Mouse (Mus musculus): ENCODE measurements around the gene Map1lc3a.

Map1lc3a gene

GRCm38 (mm10) chr2:155285744-155286143, 9.6 kb downstream of the Map1lc3a start:
- DNase-seq (ENCODE audit: low spot score): no peak

DNA sequence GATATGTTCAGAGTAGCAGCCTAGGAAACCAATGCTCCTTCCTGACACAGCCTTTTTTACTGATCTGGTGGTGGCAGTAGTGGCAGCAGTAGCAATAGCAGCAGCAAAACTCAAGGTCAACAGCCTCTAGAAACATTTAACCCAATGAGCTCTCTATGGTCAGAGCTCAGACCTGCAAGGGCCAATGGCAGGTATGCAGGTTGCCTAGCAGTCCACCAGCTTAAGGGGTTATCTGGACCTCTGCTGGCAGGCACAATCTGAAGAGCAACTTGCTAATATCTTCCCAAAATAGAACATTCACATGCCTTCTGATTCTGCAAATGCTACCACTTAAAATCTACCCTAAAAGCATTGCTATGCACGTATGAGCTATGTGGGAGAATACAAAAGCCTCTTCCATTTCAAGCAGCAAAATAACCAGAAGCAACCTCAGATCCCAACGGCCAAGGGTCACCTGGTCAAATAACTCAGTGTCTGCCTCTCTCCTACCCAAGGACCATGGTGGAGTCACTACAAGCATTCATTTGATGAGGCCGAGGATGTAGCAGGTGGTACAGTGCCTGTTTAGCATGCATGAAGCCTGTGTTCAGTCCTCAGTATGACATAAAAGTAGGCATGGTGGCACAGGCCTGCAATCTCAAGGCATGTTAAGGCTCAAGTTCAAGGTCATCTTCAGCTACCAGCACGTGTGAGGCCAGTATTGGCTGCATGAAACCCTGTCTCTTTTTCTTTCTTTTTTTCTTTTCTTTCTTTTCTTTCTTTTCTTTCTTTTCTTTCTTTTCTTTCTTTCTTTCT, 11.6 kb downstream of the Map1lc3a start:
- no peak for DNase-seq (ENCODE audit: low spot score)

GRCm38 (mm10) chr2:155290066-155290465, 14.0 kb downstream of the Map1lc3a start:
- no peak for DNase-seq (ENCODE audit: low spot score)

DNA sequence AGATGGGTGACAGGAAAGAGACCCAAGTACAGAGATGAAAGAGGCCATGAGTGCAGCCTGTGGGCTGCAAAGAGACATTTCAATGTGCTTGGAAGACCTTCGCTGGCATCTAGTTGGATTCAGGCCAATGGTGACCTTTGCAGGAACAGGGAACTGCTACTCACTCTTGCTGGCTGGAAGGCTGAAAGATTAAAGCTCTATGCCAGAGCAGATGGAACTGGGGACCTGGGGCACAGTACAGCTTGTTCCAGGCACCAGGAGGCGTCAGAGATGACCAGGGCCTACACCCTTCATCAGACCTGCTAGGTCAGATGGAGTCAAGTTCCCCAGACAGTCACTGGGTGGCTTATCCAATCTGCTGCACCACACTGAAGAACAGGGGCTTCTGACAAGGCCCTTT, 17.3 kb downstream of the Map1lc3a start:
- no peak for DNase-seq (ENCODE audit: low spot score)

GRCm38 (mm10) chr2:155293946-155294345, 17.8 kb downstream of the Map1lc3a start:
- DNase-seq (ENCODE audit: low spot score): peak; percentile 45

DNA sequence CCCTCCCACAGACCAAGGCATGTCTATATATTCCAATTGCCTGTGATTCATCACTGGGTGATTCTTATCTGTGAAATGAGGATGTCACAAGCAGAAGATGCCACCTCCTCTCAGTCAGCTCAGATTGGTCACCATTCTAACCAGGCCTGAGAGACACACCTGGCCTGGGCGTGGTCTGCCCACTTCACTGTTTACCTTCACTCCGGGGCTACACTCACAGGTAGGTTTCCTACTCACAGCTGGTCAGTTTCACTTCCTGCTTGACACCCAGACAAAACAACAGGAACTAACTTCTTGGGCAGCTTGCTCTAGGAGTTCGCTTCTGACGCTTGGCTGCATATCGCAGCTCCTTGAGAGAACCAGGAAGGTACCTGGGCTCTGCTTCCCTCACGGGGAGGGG, 19.4 kb downstream of the Map1lc3a start:
- DNase-seq (ENCODE audit: low spot score): no peak

- DNase-seq (ENCODE audit: low spot score): peak; percentile 53
These were observed 23.5 kb downstream of the Map1lc3a start for GRCm38 (mm10) chr2:155299563-155299962.

GRCm38 (mm10) chr2:155308936-155309592, 33.0 kb downstream of the Map1lc3a start:
- peak; percentile 61 for DNase-seq (ENCODE audit: low spot score)

DNA sequence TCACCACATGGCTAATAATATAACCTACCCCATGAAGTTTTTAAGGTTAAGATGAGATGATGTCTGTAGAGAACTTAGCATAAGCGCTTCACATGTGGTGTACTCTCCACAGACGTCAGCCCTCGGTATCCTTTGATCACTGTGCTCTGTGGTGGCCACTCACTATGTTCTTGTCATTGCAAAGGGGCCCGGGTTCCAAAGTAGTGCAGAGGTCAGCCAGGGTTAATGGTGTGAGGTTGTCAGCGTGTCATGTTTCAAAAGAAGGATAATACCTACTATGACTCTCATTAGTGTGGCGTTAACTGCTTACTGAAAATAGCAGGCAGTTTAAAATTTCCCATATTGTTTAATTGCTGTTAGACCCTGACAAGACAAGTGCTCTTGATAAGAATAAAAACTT, 37.6 kb downstream of the Map1lc3a start:
- DNase-seq (ENCODE audit: low spot score): no peak

GRCm38 (mm10) chr2:155318618-155319017, 42.5 kb downstream of the Map1lc3a start:
- no peak for DNase-seq (ENCODE audit: low spot score)

DNA sequence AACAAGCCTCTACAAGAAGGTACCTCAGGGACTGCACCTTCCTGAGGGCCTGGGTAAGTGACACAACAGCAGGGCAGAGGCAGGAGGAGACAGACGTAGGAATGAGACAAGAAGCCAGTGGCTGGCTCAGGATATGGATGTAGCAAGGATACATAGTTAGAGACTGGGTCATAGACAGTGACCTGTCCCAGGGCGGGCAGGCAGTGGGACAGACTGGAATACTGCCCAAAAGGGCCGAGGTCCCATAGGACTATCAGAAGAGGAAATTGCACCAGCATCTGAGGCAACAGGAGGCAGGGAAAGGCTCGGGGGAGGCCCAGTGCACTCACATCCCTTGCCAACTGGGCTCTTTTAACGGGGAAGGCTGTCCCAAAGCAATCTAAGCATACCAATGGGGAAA, 44.5 kb downstream of the Map1lc3a start:
- DNase-seq (ENCODE audit: low spot score): peak; percentile 75

DNA sequence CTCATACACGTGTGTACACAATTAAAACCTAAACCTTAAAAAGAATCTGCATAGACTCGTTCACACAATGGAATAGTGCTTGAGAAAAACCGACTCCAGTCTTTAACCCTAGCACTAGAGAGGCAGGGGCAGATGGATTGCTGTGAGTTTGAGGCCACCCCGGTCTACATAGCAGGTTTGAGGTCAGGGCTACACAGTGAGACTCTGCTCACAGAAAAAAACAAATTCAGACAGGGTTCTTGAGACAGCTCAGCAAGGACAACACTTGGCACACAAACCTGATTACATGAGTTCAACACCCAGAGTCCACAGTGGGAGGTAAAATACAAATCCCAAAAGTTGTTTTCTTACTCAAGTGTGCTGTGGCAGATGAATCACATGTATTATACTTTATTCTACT, 49.9 kb downstream of the Map1lc3a start:
- DNase-seq (ENCODE audit: low spot score): no peak
